Mouse (Mus musculus) layer of hippocampus, adult 9-10 months (tissue): ENCODE data around the gene Mcrip1.
A peak's percentile ranks its signal among the peaks of the same experiment; 100 is the strongest.
"Not testable (repeated sequence)": the region's sequence is repeated elsewhere in the genome, so short reads cannot be mapped to it uniquely, and the experiment has no call there.

Experiments used
- DNase-seq: peaks from one replicate; pipeline ENCODE4 v3.0.0; 2022; ENCODE audit warnings: low spot score

The Mcrip1 gene

GRCm38 (mm10) chr11:120542376-120542775 lies 7.2 kb downstream of the Mcrip1 start:
- DNase-seq = no peak

- DNase-seq = no peak
Measured at GRCm38 (mm10) chr11:120541907-120542306, 7.6 kb downstream of the Mcrip1 start.

GRCm38 (mm10) chr11:120539285-120540014 lies 10.1 kb downstream of the Mcrip1 start:
- no peak for DNase-seq

GRCm38 (mm10) chr11:120538955-120539284 lies 10.6 kb downstream of the Mcrip1 start:
- no peak for DNase-seq

GRCm38 (mm10) chr11:120538485-120538884 lies 11.0 kb downstream of the Mcrip1 start:
- DNase-seq = no peak

- no peak for DNase-seq
Measured at GRCm38 (mm10) chr11:120535804-120536203, 13.7 kb downstream of the Mcrip1 start.

- DNase-seq = no peak
Measured at GRCm38 (mm10) chr11:120535145-120535544, 14.4 kb downstream of the Mcrip1 start.

- DNase-seq = no peak
Measured at GRCm38 (mm10) chr11:120534093-120534492, 15.4 kb downstream of the Mcrip1 start.

- DNase-seq = no peak
Measured at GRCm38 (mm10) chr11:120531646-120532045, 17.9 kb downstream of the Mcrip1 start.

GRCm38 (mm10) chr11:120530085-120530964 lies 19.2 kb downstream of the Mcrip1 start, which contains the start of gene Gcgr:
TSS of gene Gcgr (plus strand) at chr11:120530699.
- no peak for DNase-seq

GRCm38 (mm10) chr11:120528903-120529302 lies 20.6 kb downstream of the Mcrip1 start:
- no peak for DNase-seq

GRCm38 (mm10) chr11:120527690-120528354 lies 21.7 kb downstream of the Mcrip1 start:
- no peak for DNase-seq

- no peak for DNase-seq
Measured at GRCm38 (mm10) chr11:120525959-120526358, 23.6 kb downstream of the Mcrip1 start.

- no peak for DNase-seq
Measured at GRCm38 (mm10) chr11:120522581-120522980, 26.9 kb downstream of the Mcrip1 start.

- DNase-seq = no peak
Measured at GRCm38 (mm10) chr11:120520967-120521540, 28.5 kb downstream of the Mcrip1 start.

GRCm38 (mm10) chr11:120520498-120520897 lies 29.0 kb downstream of the Mcrip1 start:
- DNase-seq = no peak

- no peak for DNase-seq
Measured at GRCm38 (mm10) chr11:120519738-120520137, 29.8 kb downstream of the Mcrip1 start.

GRCm38 (mm10) chr11:120518558-120518957 lies 31.0 kb downstream of the Mcrip1 start:
- no peak for DNase-seq

- DNase-seq = peak; percentile 42
Measured at GRCm38 (mm10) chr11:120518027-120518426, 31.5 kb downstream of the Mcrip1 start.

- no peak for DNase-seq
Measured at GRCm38 (mm10) chr11:120517147-120517546, 32.4 kb downstream of the Mcrip1 start.

GRCm38 (mm10) chr11:120515611-120516010 lies 33.9 kb downstream of the Mcrip1 start:
- DNase-seq = peak; percentile 74

GRCm38 (mm10) chr11:120514262-120514661 lies 35.3 kb downstream of the Mcrip1 start:
- not testable (repeated sequence) for DNase-seq
